Mouse (Mus musculus) B cell, adult 67 days (primary cell): ENCODE measurements around the gene Zkscan14. TPM values are rescaled to one million over a fixed set of nuclear protein-coding genes. Genes with fewer than 3 reads are reported as not detected.

Experiments used
- total RNA-seq, 2 experiments: library from RNA; stranded (reverse); gene quantifications; 4 replicates each; pipeline ENCODE4 v1.2.4; 2023

Gene Zkscan14
- 10 to 100 TPM; 34.9 TPM for total RNA-seq

DNA sequence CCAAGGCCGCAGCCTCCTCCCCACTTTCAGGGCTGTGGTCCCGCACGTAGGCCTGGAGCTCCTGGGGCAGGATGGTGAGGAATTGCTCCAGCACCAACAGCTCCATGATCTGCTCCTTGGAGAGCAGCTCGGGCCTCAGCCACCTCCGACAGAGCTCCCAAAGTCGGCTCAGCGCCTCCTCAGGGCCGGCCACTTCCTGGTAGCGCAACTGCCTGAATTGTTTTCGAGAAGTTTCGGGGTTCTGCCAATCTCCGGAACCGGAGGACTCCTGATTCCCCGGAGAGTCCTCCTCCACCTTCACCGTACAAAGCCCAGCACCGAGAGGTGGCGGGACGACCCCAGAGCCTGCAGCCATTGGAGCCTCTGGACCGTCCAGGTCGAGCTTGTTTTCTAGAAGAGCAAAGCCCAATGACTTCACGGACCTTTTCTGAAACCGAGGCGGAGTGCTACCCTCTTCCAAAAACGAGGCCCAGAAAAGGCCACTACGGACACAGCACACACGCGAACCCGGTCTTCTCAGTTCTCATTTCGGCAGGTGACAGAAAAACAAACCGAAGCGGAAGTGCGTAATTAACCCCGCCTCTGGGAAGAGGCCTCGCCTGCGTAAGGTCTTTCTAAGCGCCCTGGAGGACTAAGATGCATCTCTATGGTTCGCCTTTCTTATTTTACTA lies at the start of gene Zkscan14:
Gene Zkscan14 (minus strand): TSS at position 548 of the 671 bp plus-strand sequence.

DNA sequence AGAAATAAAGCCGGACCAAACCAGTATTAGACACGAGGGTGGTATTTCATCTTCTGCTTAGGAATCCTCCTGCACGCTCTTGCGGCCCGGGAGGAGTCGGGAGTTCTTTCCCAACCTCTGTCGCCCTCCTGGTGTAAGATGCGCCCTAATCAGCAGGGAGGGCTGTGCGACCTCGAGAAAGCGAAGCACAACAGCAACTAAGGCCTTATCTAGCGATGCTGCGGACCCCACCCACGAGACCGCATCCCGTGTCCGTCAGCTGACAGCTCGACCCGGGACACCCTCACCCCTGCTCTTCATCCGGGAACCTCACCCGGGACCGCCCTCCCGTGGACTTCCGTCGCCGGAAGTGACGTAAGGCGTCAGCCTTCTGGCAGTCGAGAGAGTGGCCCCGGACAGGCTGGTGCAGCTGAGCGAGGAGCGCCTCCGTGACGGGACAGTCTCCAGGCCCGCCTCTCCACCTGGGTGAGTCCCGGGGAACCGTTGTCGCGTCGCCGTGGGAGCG lies 29.8 kb upstream of the Zkscan14 start, which contains the start of gene Zfp655:
Gene Zfp655 (plus strand): TSS at position 349 of the 505 bp plus-strand sequence.

DNA sequence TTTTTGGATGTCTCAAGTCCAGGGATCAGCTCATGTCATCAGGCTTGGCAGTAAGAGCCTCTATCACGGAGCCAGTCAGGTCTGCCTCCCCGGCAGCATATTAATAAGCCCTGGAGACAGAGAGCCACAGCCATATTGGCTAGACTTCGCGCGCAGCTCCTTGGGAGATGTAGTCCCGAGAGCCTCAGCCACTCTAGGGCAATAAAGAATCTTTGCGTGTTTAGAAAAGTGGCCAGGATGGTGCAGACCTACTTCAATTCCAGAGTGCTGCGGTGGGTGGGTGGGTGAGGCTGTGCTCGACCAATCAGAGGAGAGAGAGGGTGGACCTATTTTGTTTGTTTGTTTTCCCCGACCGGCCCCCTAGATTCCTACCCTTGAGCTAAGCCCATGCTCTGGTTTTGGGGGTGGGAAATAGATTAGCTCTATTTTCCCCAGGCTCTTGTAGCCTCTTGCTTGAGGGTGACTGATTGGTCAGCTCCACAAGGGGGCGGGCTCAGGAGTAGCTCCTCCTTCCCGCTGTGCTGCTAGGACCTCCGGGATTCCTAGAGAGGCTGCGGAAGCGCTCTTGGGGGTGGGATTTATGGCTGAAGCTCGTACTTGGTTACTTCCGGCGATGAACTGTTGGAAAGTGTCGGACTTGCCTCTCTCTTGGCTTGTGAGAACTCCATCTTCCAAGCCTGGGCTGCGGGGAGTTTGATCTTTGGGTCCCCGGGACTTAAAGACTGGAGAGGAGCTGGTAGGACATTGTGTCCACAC lies 2.4 kb upstream of the Zkscan14 start, which contains the start of gene Zkscan5:
Gene Zkscan5 (plus strand): TSS at position 627 of the 756 bp plus-strand sequence.

DNA sequence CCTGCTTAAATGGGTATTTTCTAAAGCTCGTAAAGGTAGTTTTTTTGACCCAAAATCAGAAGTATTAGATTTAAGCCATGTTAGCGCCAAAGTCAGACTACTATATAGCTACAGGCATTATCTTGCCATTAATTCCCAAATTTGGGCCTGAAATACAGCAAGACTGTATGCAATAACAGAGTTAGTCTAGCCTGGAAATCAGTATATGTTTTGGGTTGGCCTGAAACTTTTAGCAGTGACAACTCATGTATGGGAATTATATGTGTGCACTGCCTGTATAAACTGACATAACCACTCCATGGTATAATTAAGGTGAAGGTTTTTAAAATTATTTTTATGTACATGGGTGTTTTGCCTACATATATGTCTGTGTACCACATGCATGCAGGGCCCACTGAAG lies 9.7 kb downstream of the Zkscan14 start, which contains the start of gene Atp5j2:
Gene Atp5j2 (minus strand): TSS at position 101 of the 400 bp plus-strand sequence.

DNA sequence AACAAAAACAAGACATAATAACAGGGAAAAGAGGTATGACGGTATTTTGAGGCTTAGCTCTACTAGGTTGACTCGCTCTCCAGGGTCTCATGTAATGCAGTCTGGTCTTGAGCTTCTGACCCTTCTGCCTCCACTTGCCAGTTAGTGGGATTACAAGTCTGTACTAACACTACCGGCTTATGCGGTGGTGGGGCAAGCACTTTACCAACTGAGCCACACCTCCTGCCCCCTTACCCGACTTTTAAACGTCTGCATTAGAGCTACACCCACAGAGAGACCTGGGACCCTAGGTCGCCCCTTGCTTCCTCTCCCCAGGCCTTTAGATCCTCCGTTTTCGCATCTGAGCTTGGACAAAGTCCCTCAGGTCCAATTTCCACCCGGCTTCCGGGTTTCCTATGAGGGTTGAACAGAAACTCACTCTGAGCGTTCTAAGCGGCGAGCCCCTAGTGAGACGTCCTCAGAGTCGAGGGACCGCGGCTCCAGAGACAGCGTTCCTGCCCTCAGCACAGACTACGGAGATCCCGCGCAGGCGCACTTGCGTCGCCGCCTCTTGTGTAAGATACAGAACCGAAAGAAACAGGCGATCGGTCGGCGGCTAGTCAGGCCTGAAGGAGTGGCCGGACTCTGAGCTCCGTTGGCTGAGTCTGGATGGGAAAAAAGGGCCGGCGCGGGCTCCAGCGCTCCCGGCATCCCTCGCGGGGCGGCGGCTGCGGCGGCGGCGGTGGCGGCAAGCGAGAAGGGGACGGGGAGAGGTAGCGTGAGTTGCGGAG lies 34.9 kb downstream of the Zkscan14 start, which contains the start of the genes Ptcd1 and Cpsf4:
Gene Ptcd1 (minus strand): TSS at position 573 of the 770 bp plus-strand sequence.
Gene Cpsf4 (plus strand): TSS at position 678 of the 770 bp plus-strand sequence.

Other genes starting within 250 kb of the Zkscan14 start
- gene Smurf1, start 236.0 kb downstream of the Zkscan14 start, total RNA-seq: 10 to 100 TPM; 21.5 to 25.2 TPM
- not detected for gene Gm4871, start 169.1 kb downstream of the Zkscan14 start, total RNA-seq
- gene 1700018F24Rik, start 158.9 kb downstream of the Zkscan14 start, total RNA-seq: not detected
- 10 to 100 TPM; 92.3 to 99.4 TPM for gene Arpc1a, start 118.0 kb downstream of the Zkscan14 start, total RNA-seq
- gene Kpna7, start 117.8 kb downstream of the Zkscan14 start, total RNA-seq: not detected
- gene Arpc1b, start 87.7 kb downstream of the Zkscan14 start, total RNA-seq: 100 to 1,000 TPM; 496 to 499 TPM
- 10 to 100 TPM; 48.3 to 56.8 TPM for gene Pdap1, start 61.6 kb downstream of the Zkscan14 start, total RNA-seq
- 100 to 1,000 TPM; 196 to 197 TPM for gene Bud31, start 61.5 kb downstream of the Zkscan14 start, total RNA-seq
- gene Ptcd1, start 34.8 kb downstream of the Zkscan14 start, total RNA-seq: 10 to 100 TPM; 22.1 to 23.9 TPM
- 10 to 100 TPM; 41.5 to 43.8 TPM for gene Cpsf4, start 34.7 kb downstream of the Zkscan14 start, total RNA-seq
- 100 to 1,000 TPM; 114 to 135 TPM for gene Atp5j2, start 9.8 kb downstream of the Zkscan14 start, total RNA-seq
- gene Zkscan5, start 2.7 kb upstream of the Zkscan14 start, total RNA-seq: 1 to 10 TPM; 9.5 to 9.9 TPM
- 10 to 100 TPM; 68.3 to 74.0 TPM for gene Zfp655, start 29.8 kb upstream of the Zkscan14 start, total RNA-seq
- 10 to 100 TPM; 29.1 to 31.5 TPM for gene Zscan25, start 78.6 kb upstream of the Zkscan14 start, total RNA-seq
- gene Cyp3a57, start 143.4 kb upstream of the Zkscan14 start, total RNA-seq: not detected